Mouse (Mus musculus): Measurements from ENCODE around the gene Rassf5.
"Not testable (repeated sequence)": the region's sequence is repeated elsewhere in the genome, so short reads cannot be mapped to it uniquely, and the experiment has no call there.

Gene Rassf5

GRCm38 (mm10) chr1:131259632-131260308 lies 14.7 kb upstream of the Rassf5 start:
- DNase-seq (ENCODE audit: low spot score in 2 of 2) = no peak

GRCm38 (mm10) chr1:131257288-131257687 lies 12.2 kb upstream of the Rassf5 start:
- no peak for DNase-seq (ENCODE audit: low spot score in 2 of 2)

- not testable (repeated sequence) for DNase-seq (ENCODE audit: low spot score in 2 of 2)
Measured at GRCm38 (mm10) chr1:131252516-131253250, 7.6 kb upstream of the Rassf5 start.

- DNase-seq (ENCODE audit: low spot score in 2 of 2) = peak in 1 of 2 experiments; percentile 40
Measured at GRCm38 (mm10) chr1:131246433-131247395, 1.7 kb upstream of the Rassf5 start.

GRCm38 (mm10) chr1:131245926-131246325 lies 868 bp upstream of the Rassf5 start:
- DNase-seq (ENCODE audit: low spot score in 2 of 2) = peak in 1 of 2 experiments; percentile 51

GRCm38 (mm10) chr1:131244536-131245088 lies 446 bp downstream of the Rassf5 start:
- no peak for DNase-seq (ENCODE audit: low spot score in 2 of 2)

- DNase-seq (ENCODE audit: low spot score in 2 of 2) = no peak
Measured at GRCm38 (mm10) chr1:131242956-131243355, 2.1 kb downstream of the Rassf5 start.

GRCm38 (mm10) chr1:131239576-131240193 lies 5.4 kb downstream of the Rassf5 start:
- DNase-seq (ENCODE audit: low spot score in 2 of 2) = no peak

GRCm38 (mm10) chr1:131238931-131239381 lies 6.1 kb downstream of the Rassf5 start:
- no peak for DNase-seq (ENCODE audit: low spot score in 2 of 2)

- DNase-seq (ENCODE audit: low spot score in 2 of 2) = no peak
Measured at GRCm38 (mm10) chr1:131236077-131236476, 9.0 kb downstream of the Rassf5 start.

- DNase-seq (ENCODE audit: low spot score in 2 of 2) = no peak
Measured at GRCm38 (mm10) chr1:131233527-131233926, 11.5 kb downstream of the Rassf5 start.

GRCm38 (mm10) chr1:131228659-131229058 lies 16.4 kb downstream of the Rassf5 start:
- no peak for DNase-seq (ENCODE audit: low spot score in 2 of 2)

GRCm38 (mm10) chr1:131228225-131228624 lies 16.8 kb downstream of the Rassf5 start:
- no peak for DNase-seq (ENCODE audit: low spot score in 2 of 2)

- no peak for DNase-seq (ENCODE audit: low spot score in 2 of 2)
Measured at GRCm38 (mm10) chr1:131224848-131225471, 20.1 kb downstream of the Rassf5 start.

GRCm38 (mm10) chr1:131223345-131223744 lies 21.7 kb downstream of the Rassf5 start:
- DNase-seq (ENCODE audit: low spot score in 2 of 2) = no peak

- no peak for DNase-seq (ENCODE audit: low spot score in 2 of 2)
Measured at GRCm38 (mm10) chr1:131221822-131222590, 23.1 kb downstream of the Rassf5 start.

GRCm38 (mm10) chr1:131218933-131219332 lies 26.1 kb downstream of the Rassf5 start:
- DNase-seq (ENCODE audit: low spot score in 2 of 2) = no peak

GRCm38 (mm10) chr1:131213361-131213760 lies 31.7 kb downstream of the Rassf5 start:
- no peak for DNase-seq (ENCODE audit: low spot score in 2 of 2)

GRCm38 (mm10) chr1:131212956-131213355 lies 32.1 kb downstream of the Rassf5 start:
- DNase-seq (ENCODE audit: low spot score in 2 of 2) = no peak

- no peak for DNase-seq (ENCODE audit: low spot score in 2 of 2)
Measured at GRCm38 (mm10) chr1:131211655-131212054, 33.4 kb downstream of the Rassf5 start.
